Mouse (Mus musculus) embryonic facial prominence, embryonic 14.5 days (tissue): ENCODE results near the gene Wrap53. TPM values are rescaled to one million over a fixed set of nuclear protein-coding genes. Genes with fewer than 3 reads are reported as not detected.

Source experiments
- ATAC-seq: fragments of 200-750 bp; cut with Nextera tagmentation; 2 replicates; pipeline ENCODE4 v1.8.0; 2017; ENCODE audit warnings: low read depth, moderate number of reproducible peaks, moderate TSS enrichment
- DNase-seq: peaks from one replicate; pipeline ENCODE4 v3.0.0-alpha.2; 2015; ENCODE audit warnings: low spot score
- H3K27ac ChIP-seq: fragments of 300-500 bp; sonication (generic); replicated peaks from 2 replicates; pipeline ENCODE4 v1.5.1; 2014; ENCODE audit warnings: low read depth, mild to moderate bottlenecking, low read length, moderate library complexity
- H3K27me3 ChIP-seq: fragments of 300-500 bp; sonication (generic); replicated peaks from 2 replicates; pipeline ENCODE4 v1.6.1; 2014; ENCODE audit warnings: low read length; ENCODE audit not compliant: control insufficient read depth, insufficient read depth
- H3K36me3 ChIP-seq: fragments of 300-500 bp; sonication (generic); 2 replicates; pipeline ENCODE4 v1.6.1; 2014; ENCODE audit warnings: low read length, mixed read lengths; ENCODE audit not compliant: control insufficient read depth, insufficient read depth
- H3K4me1 ChIP-seq: fragments of 300-500 bp; sonication (generic); 2 replicates; pipeline ENCODE4 v1.6.1; 2014; ENCODE audit warnings: antibody characterized with exemption, low read length; ENCODE audit not compliant: control insufficient read depth, insufficient read depth
- H3K4me2 ChIP-seq: fragments of 300-500 bp; sonication (generic); 2 replicates; pipeline ENCODE4 v1.6.1; 2014; ENCODE audit warnings: low read depth, mild to moderate bottlenecking, low read length, moderate library complexity, mixed read lengths
- H3K4me3 ChIP-seq: fragments of 300-500 bp; sonication (generic); 2 replicates; pipeline ENCODE4 v1.5.1; 2014; ENCODE audit warnings: low read depth, mild to moderate bottlenecking, low read length
- H3K9ac ChIP-seq: fragments of 300-500 bp; sonication (generic); 2 replicates; pipeline ENCODE4 v1.6.1; 2014; ENCODE audit warnings: low read depth, mild to moderate bottlenecking, low read length, moderate library complexity, mixed read lengths
- H3K9me3 ChIP-seq: fragments of 300-500 bp; sonication (generic); 2 replicates; pipeline ENCODE4 v1.6.1; 2016; ENCODE audit warnings: low read length; ENCODE audit not compliant: control insufficient read depth
- WGBS: fragments of 180-500 bp; shearing (Covaris S2); extraction: QIAGEN DNeasy Blood & Tissue Kit; methylation state at CpG from one replicate; pipeline ENCODE4 v1.1.7; 2014; 5-methylcytosine and 5-hydroxymethylcytosine counted together
- polyA plus RNA-seq: library from polyadenylated mRNA; unstranded; fragments of >200 nt; fragmentation: Nextera tagmentation; extraction: Ambion mirVana; gene quantifications from 2 replicates; pipeline ENCODE4 v1.2.1, GENCODE M21; 2014

Gene Wrap53
- polyA plus RNA-seq, 1 experiment from 2014 or later: 18.4 TPM

DNA sequence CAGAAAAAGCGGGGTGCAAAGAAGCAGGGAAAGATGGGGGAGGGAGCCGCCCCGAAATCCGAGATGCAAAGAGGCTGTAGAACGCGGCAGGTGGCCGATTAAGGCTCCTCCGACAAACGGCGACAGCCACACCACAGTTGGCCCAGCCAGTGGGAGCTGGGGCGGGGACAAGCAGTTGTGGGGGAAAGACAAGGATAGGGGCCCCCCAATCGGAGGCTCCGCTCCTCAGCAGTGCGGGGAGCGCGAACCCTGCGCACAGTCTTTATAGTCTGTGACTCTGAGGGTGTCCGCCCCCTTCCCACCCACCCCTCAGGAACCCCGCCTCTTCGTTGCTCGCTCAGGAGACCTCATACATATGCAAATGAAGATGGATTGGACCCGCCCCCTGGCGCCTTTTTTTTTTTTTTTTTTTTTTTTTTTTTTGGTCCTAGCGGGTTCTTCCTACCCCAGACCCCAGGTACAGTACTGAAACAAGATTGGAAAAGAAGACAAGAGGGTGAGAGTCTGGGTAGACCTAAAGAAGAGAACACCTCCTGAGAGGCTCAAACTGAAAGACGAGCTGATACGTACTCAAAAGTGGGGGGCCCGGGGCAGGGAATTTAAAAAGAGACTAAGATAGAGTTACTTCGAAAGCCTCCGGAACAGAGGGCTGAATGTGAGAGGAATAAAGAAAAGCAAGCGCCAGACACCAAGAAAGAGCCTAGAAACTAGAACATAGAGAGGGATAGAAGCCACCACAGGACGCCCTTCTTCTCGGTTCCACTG lies 25.9 kb upstream of the Wrap53 start, which contains the start of gene Atp1b2:
TSS of gene Atp1b2 (minus strand) at position 217 of the 765 bp plus-strand sequence.
- Histone ChIP-seq H3K4me2 (peak within 1 kb of the TSS; percentile 98), H3K9me3 (no peaks in the 10 kb centered on the region), H3K36me3 (no peaks in the 10 kb centered on the region), H3K4me1 (peaks cover 11% of the 10 kb centered on the region), H3K27ac (peak within 1 kb of the TSS; percentile 10; the same call in 1 of the 2 replicates), H3K4me3 (peak within 1 kb of the TSS; percentile 60), H3K9ac (peak within 1 kb of the TSS; percentile 68), H3K27me3 (peaks cover 5% of the 10 kb centered on the region; the same call in 1 of the 2 replicates)
- ATAC-seq (peak; percentile 95), DNase-seq (peak; percentile 95)
- WGBS: 2% methylated on average over 32 of the region's 32 CpGs

DNA sequence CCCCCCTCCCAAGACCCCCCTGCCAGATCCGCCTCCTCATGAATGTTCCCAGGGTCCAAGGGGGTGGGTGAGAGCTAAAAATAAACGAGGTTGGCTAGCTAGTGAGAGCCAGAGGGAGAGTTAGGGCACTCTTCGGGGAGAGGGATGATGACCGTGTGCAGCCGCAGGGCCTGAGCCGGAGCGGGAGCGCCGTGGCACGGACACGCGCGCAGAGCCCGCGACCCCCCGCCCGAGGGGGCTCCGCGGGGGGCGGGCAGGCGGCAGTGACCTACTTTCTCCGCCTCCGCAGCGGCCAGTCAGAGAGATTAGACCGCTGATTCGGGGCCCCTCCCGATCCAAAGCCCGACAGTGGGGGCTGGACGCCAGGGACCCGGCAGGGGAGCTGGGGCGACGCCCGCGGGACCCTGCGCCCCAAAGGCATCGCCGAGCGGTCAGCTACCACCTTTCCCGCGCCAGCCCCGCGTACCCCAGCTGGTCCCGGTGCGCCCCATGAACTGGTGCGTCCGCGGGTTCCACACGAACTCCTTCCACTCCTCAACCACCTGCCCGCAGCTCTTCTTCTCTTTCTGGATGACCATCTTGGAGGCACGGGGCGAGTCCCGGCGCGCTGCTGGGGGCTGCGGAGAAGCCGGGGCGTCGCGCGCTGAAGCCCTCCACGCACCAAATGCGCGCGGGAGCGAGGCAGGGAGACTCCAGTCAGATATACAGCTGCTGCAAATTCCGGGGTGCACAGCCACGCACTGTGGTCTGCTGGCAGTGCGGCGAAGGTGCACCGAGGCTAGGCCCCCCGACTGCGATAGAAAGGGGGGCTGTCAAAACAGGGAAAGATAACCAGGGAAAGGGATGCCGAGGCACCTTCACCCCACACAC lies 25.0 kb upstream of the Wrap53 start:
- H3K4me2 ChIP-seq: peak overlapping the region; percentile 98
- H3K9ac ChIP-seq: peak overlapping the region; percentile 68
- peak overlapping the region; percentile 60 for H3K4me3 ChIP-seq
- no peak overlapping the region; the same call in 1 of the 2 replicates for H3K27ac ChIP-seq
- H3K27me3 ChIP-seq: peaks cover 5% of the 10 kb centered on the region; the same call in 1 of the 2 replicates
- 0% methylated on average over 46 of the region's 73 CpGs for WGBS
- DNase-seq: peak; percentile 31
- no peaks in the 10 kb centered on the region for H3K36me3 ChIP-seq
- peaks cover 19% of the 10 kb centered on the region for H3K4me1 ChIP-seq
- ATAC-seq: peak; percentile 53
- H3K9me3 ChIP-seq: no peaks in the 10 kb centered on the region

- DNase-seq (no peak), ATAC-seq (no peak)
- peaks cover 24% of the 10 kb centered on the region for H3K4me1 ChIP-seq
- H3K36me3 ChIP-seq: no peaks in the 10 kb centered on the region
- H3K9ac ChIP-seq: peak overlapping the region; percentile 68
- no peak overlapping the region for H3K27ac ChIP-seq
- H3K4me2 ChIP-seq: peak overlapping the region; percentile 98
- H3K4me3 ChIP-seq: peak overlapping the region; percentile 60
- 45% methylated on average over 3 of the region's 3 CpGs for WGBS
- peaks cover 5% of the 10 kb centered on the region; the same call in 1 of the 2 replicates for H3K27me3 ChIP-seq
- no peaks in the 10 kb centered on the region for H3K9me3 ChIP-seq
These were observed 24.3 kb upstream of the Wrap53 start for GRCm38 (mm10) chr11:69604347-69604746.

- 62% methylated on average over 8 of the region's 8 CpGs for WGBS
- ATAC-seq (no peak), DNase-seq (no peak)
- no peak overlapping the region for H3K27ac ChIP-seq
- no peaks in the 10 kb centered on the region for H3K36me3 ChIP-seq
- H3K4me3 ChIP-seq: 0 out of 2 replicates have a peak overlapping the region, but pooled peaks have one; percentile 60
- peaks cover 5% of the 10 kb centered on the region; the same call in 1 of the 2 replicates for H3K27me3 ChIP-seq
- H3K9ac ChIP-seq: no peak overlapping the region
- H3K9me3 ChIP-seq: no peaks in the 10 kb centered on the region
- H3K4me1 ChIP-seq: peaks cover 24% of the 10 kb centered on the region
- 0 out of 2 replicates have a peak overlapping the region, but pooled peaks have one; percentile 98 for H3K4me2 ChIP-seq
These were observed 23.5 kb upstream of the Wrap53 start for GRCm38 (mm10) chr11:69603516-69603915.

- H3K4me2 ChIP-seq: no peak overlapping the region
- H3K27ac ChIP-seq: no peak overlapping the region
- H3K9me3 ChIP-seq: no peaks in the 10 kb centered on the region
- ATAC-seq: no peak
- peaks cover 5% of the 10 kb centered on the region; the same call in 1 of the 2 replicates for H3K27me3 ChIP-seq
- H3K36me3 ChIP-seq: no peaks in the 10 kb centered on the region
- H3K4me3 ChIP-seq: no peak overlapping the region
- H3K9ac ChIP-seq: no peak overlapping the region
- DNase-seq: no peak
- H3K4me1 ChIP-seq: peaks cover 24% of the 10 kb centered on the region
- 74% methylated on average over 3 of the region's 3 CpGs for WGBS
These were observed 21.7 kb upstream of the Wrap53 start for GRCm38 (mm10) chr11:69601768-69602167.

DNA sequence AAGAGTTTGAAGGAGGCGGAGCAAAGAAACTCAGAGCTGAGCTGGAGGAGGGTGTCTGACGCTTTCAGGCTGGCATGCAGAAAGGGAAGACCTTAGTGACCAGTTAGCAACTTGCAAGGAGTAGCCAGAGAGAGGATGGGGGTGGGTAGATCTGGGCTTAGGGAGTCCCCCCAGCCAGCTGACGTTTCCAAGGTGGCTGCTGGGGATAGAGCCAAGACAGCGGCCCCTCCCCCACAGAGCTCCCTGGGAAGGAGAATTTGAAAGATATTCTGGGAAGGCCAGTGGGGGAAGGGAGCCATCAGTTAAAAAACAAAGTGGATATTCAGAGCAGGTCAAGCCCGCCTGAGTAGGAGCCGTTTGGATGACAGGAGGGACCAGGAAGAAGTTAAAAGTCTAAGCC lies 20.0 kb upstream of the Wrap53 start:
- Histone ChIP-seq H3K4me1 (peaks cover 24% of the 10 kb centered on the region), H3K27me3 (peaks cover 5% of the 10 kb centered on the region; the same call in 1 of the 2 replicates), H3K4me2 (peak overlapping the region; percentile 33), H3K36me3 (peaks cover 6% of the 10 kb centered on the region; the same call in 1 of the 2 replicates), H3K9me3 (no peaks in the 10 kb centered on the region), H3K4me3 (no peak overlapping the region), H3K9ac (peak overlapping the region; percentile 47; the same call in 1 of the 2 replicates), H3K27ac (peak overlapping the region; percentile 65; the same call in 1 of the 2 replicates)
- ATAC-seq: peak; percentile 35; the same call in 1 of the 2 replicates
- WGBS: 9% methylated on average over 6 of the region's 6 CpGs
- peak; percentile 80 for DNase-seq

DNA sequence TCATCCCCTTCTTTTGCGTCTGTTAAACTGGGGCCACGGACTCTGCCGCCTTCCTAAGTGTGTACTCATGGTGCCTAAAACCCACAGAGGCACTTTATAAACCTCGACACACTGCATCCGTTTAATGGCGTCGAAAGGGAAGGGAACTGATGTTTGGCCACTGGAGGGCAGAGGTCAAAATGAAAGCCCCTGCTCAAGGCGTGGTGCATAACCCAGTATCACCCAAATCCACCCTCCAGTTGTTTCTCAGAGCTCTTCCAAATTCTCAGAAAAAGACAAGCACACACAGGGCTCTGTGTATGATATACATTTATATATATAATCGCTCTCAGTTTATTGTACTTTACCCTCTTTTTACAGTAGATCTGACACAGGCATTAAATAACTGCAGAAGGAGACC lies 19.4 kb upstream of the Wrap53 start:
- H3K4me3 ChIP-seq: no peak overlapping the region
- H3K36me3 ChIP-seq: peaks cover 11% of the 10 kb centered on the region; the same call in 1 of the 2 replicates
- ATAC-seq (no peak), DNase-seq (no peak)
- H3K9me3 ChIP-seq: no peaks in the 10 kb centered on the region
- H3K4me1 ChIP-seq: peaks cover 17% of the 10 kb centered on the region
- 12% methylated on average over 9 of the region's 9 CpGs for WGBS
- peak overlapping the region; percentile 33; the same call in 1 of the 2 replicates for H3K4me2 ChIP-seq
- H3K9ac ChIP-seq: no peak overlapping the region
- H3K27ac ChIP-seq: peak overlapping the region; percentile 65; the same call in 1 of the 2 replicates
- peaks cover 4% of the 10 kb centered on the region; the same call in 1 of the 2 replicates for H3K27me3 ChIP-seq

DNA sequence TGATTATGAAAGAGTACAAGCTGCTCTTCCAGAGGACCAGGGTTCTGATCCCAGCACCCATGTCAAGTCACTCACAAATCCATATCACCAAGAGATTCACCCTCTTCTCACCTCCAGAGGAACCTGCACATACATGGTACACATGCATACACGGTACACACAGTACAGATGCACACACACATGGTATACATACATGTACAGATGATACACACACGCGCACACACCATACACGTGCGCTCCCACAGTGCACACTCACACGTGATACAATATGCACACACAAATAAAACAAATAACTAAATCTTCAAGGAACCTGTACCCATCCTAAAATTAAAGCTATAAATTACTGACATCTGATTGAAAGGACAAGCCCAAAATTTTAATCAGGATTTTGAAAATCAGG lies 14.8 kb upstream of the Wrap53 start:
- Histone ChIP-seq H3K27ac (no peak overlapping the region), H3K9me3 (no peaks in the 10 kb centered on the region), H3K36me3 (peaks cover 49% of the 10 kb centered on the region), H3K9ac (no peak overlapping the region), H3K4me2 (no peak overlapping the region), H3K27me3 (no peaks in the 10 kb centered on the region), H3K4me3 (no peak overlapping the region), H3K4me1 (peaks cover 3% of the 10 kb centered on the region)
- ATAC-seq (no peak), DNase-seq (no peak)
- 95% methylated on average over 6 of the region's 6 CpGs for WGBS
